In the genomic region with DNA sequence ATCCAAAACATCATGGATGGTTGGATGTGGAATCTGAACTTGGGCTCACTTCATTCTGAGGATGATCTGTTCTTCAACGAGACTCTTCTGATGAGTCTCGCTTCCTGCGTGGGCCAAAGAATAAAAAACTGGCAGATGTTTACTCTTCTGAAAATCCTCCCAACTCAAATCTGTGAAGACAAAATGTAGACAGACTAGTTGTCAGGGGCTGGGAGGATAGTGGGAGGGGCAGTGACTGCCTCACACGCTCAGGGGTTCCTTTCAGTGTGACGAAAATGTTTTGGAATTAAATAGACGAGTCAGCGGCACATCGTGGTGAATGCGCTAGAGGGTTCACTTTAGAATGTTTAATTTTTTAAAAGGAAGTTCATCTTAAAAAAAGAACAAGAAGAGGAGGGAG, we compare ENCODE assay signal across 20 mouse cellular contexts. TPM values are rescaled to one million over a fixed set of nuclear protein-coding genes. Genes with fewer than 3 reads are reported as not detected.
A peak's percentile ranks its signal among the peaks of the same experiment; 100 is the strongest.
DNase-seq lines count a peak whose midpoint lies in the region; ATAC-seq and TF ChIP-seq lines count a peak whose summit lies in the region.
"Had no signal": no experiment of that assay in that cellular context is flagged by ENCODE, and none has a peak within 500 bp of the region (broad histone marks: within the 10 kb centered on the region; RNA-seq: fewer than 3 reads in every experiment).

No protein-coding gene starts in this region.

- H3K9me3 ChIP-seq in kidney, embryonic 15.5 days (replicated peaks) = no peaks in the 10 kb centered on the region
- H3K9me3 ChIP-seq: heart, embryonic 12.5 days had no signal

- no peaks in the 10 kb centered on the region for H3K27me3 ChIP-seq in kidney, embryonic 15.5 days
- H3K27me3 ChIP-seq in small intestine, adult 2 months (ENCODE audit: control insufficient read depth, insufficient read depth, low read length) = no peaks in the 10 kb centered on the region
- H3K27me3 ChIP-seq: heart, embryonic 12.5 days; Patski had no signal

- peak; percentile 2 for DNase-seq in kidney, postnatal 10 days
- peak; percentile 71 for DNase-seq in right cerebral cortex, adult 18-20 months
- DNase-seq in right cerebral cortex, postnatal 14 days = no peak
- peak; percentile 28 to 29 for DNase-seq in left cerebral cortex, postnatal 14 days (ENCODE audit: low spot score in 2 of 2)
- no peak for DNase-seq in urinary bladder, adult 2 months (ENCODE audit: low spot score)
- no peak for DNase-seq in testis, postnatal 10 days (ENCODE audit: low spot score)
- DNase-seq: adrenal gland, adult 2 months; cerebellum, postnatal 10 days; gastrocnemius, postnatal 25 days; kidney, adult 18-20 months; lung, adult 18-20 months; thymus, postnatal 14 days had no signal

- no peak for ATAC-seq in kidney, embryonic 15.5 days (replicated peaks; ENCODE audit: low FRiP score)
- ATAC-seq: Patski had no signal

- H3K36me3 ChIP-seq in kidney, embryonic 15.5 days = no peaks in the 10 kb centered on the region
- H3K36me3 ChIP-seq in small intestine, adult 2 months (ENCODE audit: control insufficient read depth, insufficient read depth, low read length) = peaks cover 19% of the 10 kb centered on the region; the same call in 1 of the 2 replicates
- H3K36me3 ChIP-seq: forebrain, embryonic 10.5 days; heart, embryonic 12.5 days had no signal

- H3K27ac ChIP-seq in kidney, embryonic 15.5 days = no peak overlapping the region
- H3K27ac ChIP-seq in small intestine, adult 2 months (ENCODE audit: insufficient read depth, low read depth, low read length) = peak overlapping the region; percentile 80
- H3K27ac ChIP-seq: forebrain, embryonic 10.5 days had no signal

- H3K9ac ChIP-seq in kidney, embryonic 15.5 days = no peak overlapping the region
- H3K9ac ChIP-seq: heart, embryonic 12.5 days had no signal

- H3K4me1 ChIP-seq in kidney, embryonic 15.5 days = peaks cover 20% of the 10 kb centered on the region
- peaks cover 20% of the 10 kb centered on the region; the same call in 1 of the 2 replicates for H3K4me1 ChIP-seq in small intestine, adult 2 months (ENCODE audit: control insufficient read depth, insufficient read depth, insufficient read length, low read length)

- TF ChIP-seq CTCF in small intestine, adult 2 months (IDR thresholded peaks at IDR 0.05; ENCODE audit: extremely low read depth, insufficient read length, insufficient replicate concordance, low read depth, low read length) = no peak

- intact Hi-C loops in left cerebral cortex, postnatal 14 days (cut with DNase I) = no loop called here

- 86% methylated on average over 9 of the region's 9 CpGs for WGBS in kidney, embryonic 15.5 days
- 76% methylated on average over 9 of the region's 9 CpGs for WGBS in small intestine, adult 2 months

- H3K4me3 ChIP-seq in kidney, embryonic 15.5 days (replicated peaks) = no peak overlapping the region
- H3K4me3 ChIP-seq in small intestine, adult 2 months (ENCODE audit: low read depth, low read length) = peak overlapping the region; percentile 28; the same call in 1 of the 2 replicates
- H3K4me3 ChIP-seq: forebrain, embryonic 10.5 days; heart, embryonic 12.5 days had no signal

- no peak overlapping the region for H3K4me2 ChIP-seq in kidney, embryonic 15.5 days
- H3K4me2 ChIP-seq: heart, embryonic 12.5 days; midbrain, embryonic 11.5 days had no signal

- no peak for TF ChIP-seq POLR2A in small intestine, adult 2 months (IDR thresholded peaks at IDR 0.05; ENCODE audit: low read depth, low read length)

RNA-seq across cellular contexts. Expression of a gene that starts 4.4 kb away (rescaled TPM):
- polyA plus RNA-seq in kidney, embryonic 15.5 days (2015; fragmentation: Nextera tagmentation; extraction: Ambion mirVana) = 50.3 and 51.2 TPM in 2 replicates
- 10 to 100 TPM; 38.1 to 38.7 TPM for total RNA-seq in left cerebral cortex, postnatal 14 days (2021)
- 73.3 and 185 TPM in 2 replicates for polyA plus RNA-seq in small intestine, adult 2 months (2012; rRNA removed)
- 47.9 and 50.6 TPM in 2 replicates for polyA plus RNA-seq in urinary bladder, adult 2 months (2012; rRNA removed)

RNA-seq across cellular contexts. Expression of a gene that starts 15.1 kb away (rescaled TPM):
- polyA plus RNA-seq in kidney, embryonic 15.5 days (2015; fragmentation: Nextera tagmentation; extraction: Ambion mirVana) = 0.04 and 0.05 TPM in 2 replicates
- total RNA-seq in left cerebral cortex, postnatal 14 days (2021) = 1 to 10 TPM; 1.5 to 2.5 TPM
- polyA plus RNA-seq in small intestine, adult 2 months (2012; rRNA removed) = 0.03 TPM in 1 of 2 replicates, not detected in the other
- polyA plus RNA-seq in urinary bladder, adult 2 months (2012; rRNA removed) = 0.14 and 0.22 TPM in 2 replicates
- total RNA-seq: adrenal gland, adult 2 months; hematopoietic stem cell, adult 5-6 weeks had no signal
- polyA plus RNA-seq: embryonic facial prominence, embryonic 11.5 days; forebrain, embryonic 10.5 days; midbrain, embryonic 11.5 days had no signal

RNA-seq across cellular contexts. Expression of a gene that starts 59.7 kb away (rescaled TPM):
- 98.6 and 99.7 TPM in 2 replicates for polyA plus RNA-seq in kidney, embryonic 15.5 days (2015; fragmentation: Nextera tagmentation; extraction: Ambion mirVana)
- 10 to 100 TPM; 24.0 to 28.0 TPM for total RNA-seq in left cerebral cortex, postnatal 14 days (2021)
- 2.6 and 3.6 TPM in 2 replicates for polyA plus RNA-seq in small intestine, adult 2 months (2012; rRNA removed)
- 29.3 and 33.3 TPM in 2 replicates for polyA plus RNA-seq in urinary bladder, adult 2 months (2012; rRNA removed)

RNA-seq across cellular contexts. Expression of a gene that starts 59.9 kb away (rescaled TPM):
- 28.7 and 30.6 TPM in 2 replicates for polyA plus RNA-seq in kidney, embryonic 15.5 days (2015; fragmentation: Nextera tagmentation; extraction: Ambion mirVana)
- 10 to 100 TPM; 57.2 to 58.9 TPM for total RNA-seq in left cerebral cortex, postnatal 14 days (2021)
- polyA plus RNA-seq in small intestine, adult 2 months (2012; rRNA removed) = 3.6 and 8.1 TPM in 2 replicates
- 22.7 and 23.4 TPM in 2 replicates for polyA plus RNA-seq in urinary bladder, adult 2 months (2012; rRNA removed)

Comparison
In these comparisons a context has a peak if more than half of its experiments do, and no peak if none do; other contexts are left out.
1. DNase-seq: peak in kidney, postnatal 10 days (single experiment), right cerebral cortex, adult 18-20 months (single experiment) and left cerebral cortex, postnatal 14 days (2 of 2); none in right cerebral cortex, postnatal 14 days (single experiment), urinary bladder, adult 2 months (single experiment) and testis, postnatal 10 days (single experiment).